Mouse (Mus musculus): ENCODE data around the gene Igfbp2. TPM values are rescaled to one million over a fixed set of nuclear protein-coding genes. Genes with fewer than 3 reads are reported as not detected.

Igfbp2 gene
- polyA plus RNA-seq (2014; fragmentation: Nextera tagmentation; extraction: Ambion mirVana): 443 and 473 TPM in 2 replicates

- peaks cover 22% of the 10 kb centered on the region for H3K4me1 ChIP-seq (replicated peaks; ENCODE audit: control insufficient read depth, insufficient read depth, low read length)
- no peaks in the 10 kb centered on the region for H3K9me3 ChIP-seq (ENCODE audit: control insufficient read depth, low read length)
- peak within 1 kb of the TSS; percentile 88 for H3K27ac ChIP-seq
- WGBS: under 1% methylated on average over 49 of the region's 58 CpGs
- H3K4me2 ChIP-seq (replicated peaks): peak within 1 kb of the TSS; percentile 94
- peak; percentile 84 for ATAC-seq (ENCODE audit: low FRiP score)
- no peaks in the 10 kb centered on the region for H3K27me3 ChIP-seq (ENCODE audit: control insufficient read depth, insufficient read depth, low read length)
- H3K9ac ChIP-seq: peak within 1 kb of the TSS; percentile 92
- DNase-seq (ENCODE audit: low spot score): peak; percentile 65
- H3K4me3 ChIP-seq (replicated peaks; ENCODE audit: low read length): peak within 1 kb of the TSS; percentile 84
- no peaks in the 10 kb centered on the region for H3K36me3 ChIP-seq (replicated peaks; ENCODE audit: control insufficient read depth, insufficient read depth)
Observed at GRCm38 (mm10) chr1:72823751-72824706, at the start of gene Igfbp2. Gene Igfbp2, plus strand, starts transcription at chr1:72824503.

- Histone ChIP-seq H3K9ac (no peak overlapping the region), H3K27me3 (ENCODE audit: control insufficient read depth, insufficient read depth, low read length) (no peaks in the 10 kb centered on the region), H3K4me3 (replicated peaks; ENCODE audit: low read length) (no peak overlapping the region), H3K4me2 (replicated peaks) (no peak overlapping the region), H3K27ac (no peak overlapping the region), H3K36me3 (replicated peaks; ENCODE audit: control insufficient read depth, insufficient read depth) (no peaks in the 10 kb centered on the region), H3K9me3 (ENCODE audit: control insufficient read depth, low read length) (no peaks in the 10 kb centered on the region), H3K4me1 (replicated peaks; ENCODE audit: control insufficient read depth, insufficient read depth, low read length) (0 out of 2 replicates have a peak, but pooled peaks cover 3% of the 10 kb centered on the region)
- no peak for DNase-seq (ENCODE audit: low spot score)
- no peak for ATAC-seq (ENCODE audit: low FRiP score)
- WGBS: 26% methylated on average over 6 of the region's 6 CpGs
Observed at GRCm38 (mm10) chr1:72778789-72779188, 45.5 kb upstream of the Igfbp2 start.

- 46% methylated on average over 7 of the region's 7 CpGs for WGBS
- Histone ChIP-seq H3K4me2 (replicated peaks) (no peak overlapping the region), H3K27me3 (ENCODE audit: control insufficient read depth, insufficient read depth, low read length) (no peaks in the 10 kb centered on the region), H3K4me3 (replicated peaks; ENCODE audit: low read length) (no peak overlapping the region), H3K36me3 (replicated peaks; ENCODE audit: control insufficient read depth, insufficient read depth) (no peaks in the 10 kb centered on the region), H3K27ac (no peak overlapping the region), H3K4me1 (replicated peaks; ENCODE audit: control insufficient read depth, insufficient read depth, low read length) (0 out of 2 replicates have a peak, but pooled peaks cover 3% of the 10 kb centered on the region), H3K9me3 (ENCODE audit: control insufficient read depth, low read length) (no peaks in the 10 kb centered on the region), H3K9ac (no peak overlapping the region)
- DNase-seq (ENCODE audit: low spot score) (no peak), ATAC-seq (ENCODE audit: low FRiP score) (no peak)
Observed at GRCm38 (mm10) chr1:72780720-72781119, 43.6 kb upstream of the Igfbp2 start.

GRCm38 (mm10) chr1:72783341-72783740, 41.0 kb upstream of the Igfbp2 start:
- 77% methylated on average over 2 of the region's 2 CpGs for WGBS
- no peak overlapping the region for H3K9ac ChIP-seq
- ATAC-seq (ENCODE audit: low FRiP score): no peak

GRCm38 (mm10) chr1:72784018-72784417, 40.3 kb upstream of the Igfbp2 start:
- H3K9ac ChIP-seq: no peak overlapping the region
- 0 out of 2 replicates have a peak, but pooled peaks cover 3% of the 10 kb centered on the region for H3K4me1 ChIP-seq (replicated peaks; ENCODE audit: control insufficient read depth, insufficient read depth, low read length)
- no peak overlapping the region for H3K4me2 ChIP-seq (replicated peaks)
- H3K27me3 ChIP-seq (ENCODE audit: control insufficient read depth, insufficient read depth, low read length): no peaks in the 10 kb centered on the region
- DNase-seq (ENCODE audit: low spot score) (no peak), ATAC-seq (ENCODE audit: low FRiP score) (no peak)
- 26% methylated on average over 7 of the region's 7 CpGs for WGBS
- no peak overlapping the region for H3K27ac ChIP-seq
- H3K4me3 ChIP-seq (replicated peaks; ENCODE audit: low read length): no peak overlapping the region
- H3K36me3 ChIP-seq (replicated peaks; ENCODE audit: control insufficient read depth, insufficient read depth): no peaks in the 10 kb centered on the region
- H3K9me3 ChIP-seq (ENCODE audit: control insufficient read depth, low read length): no peaks in the 10 kb centered on the region

More at GRCm38 (mm10) chr1:72783341-72783740, 41.0 kb upstream of the Igfbp2 start:
- H3K4me1 ChIP-seq (replicated peaks; ENCODE audit: control insufficient read depth, insufficient read depth, low read length): 0 out of 2 replicates have a peak, but pooled peaks cover 3% of the 10 kb centered on the region
- DNase-seq (ENCODE audit: low spot score): no peak
- no peaks in the 10 kb centered on the region for H3K9me3 ChIP-seq (ENCODE audit: control insufficient read depth, low read length)
- H3K27ac ChIP-seq: no peak overlapping the region
- H3K4me2 ChIP-seq (replicated peaks): no peak overlapping the region
- no peaks in the 10 kb centered on the region for H3K36me3 ChIP-seq (replicated peaks; ENCODE audit: control insufficient read depth, insufficient read depth)
- H3K4me3 ChIP-seq (replicated peaks; ENCODE audit: low read length): no peak overlapping the region
- H3K27me3 ChIP-seq (ENCODE audit: control insufficient read depth, insufficient read depth, low read length): no peaks in the 10 kb centered on the region

GRCm38 (mm10) chr1:72790670-72791069, 33.6 kb upstream of the Igfbp2 start:
- H3K9ac ChIP-seq: no peak overlapping the region
- WGBS: 48% methylated on average over 3 of the region's 3 CpGs
- no peaks in the 10 kb centered on the region for H3K4me1 ChIP-seq (replicated peaks; ENCODE audit: control insufficient read depth, insufficient read depth, low read length)
- no peak overlapping the region for H3K4me2 ChIP-seq (replicated peaks)
- no peak overlapping the region for H3K4me3 ChIP-seq (replicated peaks; ENCODE audit: low read length)
- no peak for ATAC-seq (ENCODE audit: low FRiP score)
- no peak for DNase-seq (ENCODE audit: low spot score)
- no peak overlapping the region for H3K27ac ChIP-seq
- H3K36me3 ChIP-seq (replicated peaks; ENCODE audit: control insufficient read depth, insufficient read depth): no peaks in the 10 kb centered on the region
- no peaks in the 10 kb centered on the region for H3K27me3 ChIP-seq (ENCODE audit: control insufficient read depth, insufficient read depth, low read length)
- no peaks in the 10 kb centered on the region for H3K9me3 ChIP-seq (ENCODE audit: control insufficient read depth, low read length)

- Histone ChIP-seq H3K4me3 (replicated peaks; ENCODE audit: low read length) (no peak overlapping the region), H3K4me1 (replicated peaks; ENCODE audit: control insufficient read depth, insufficient read depth, low read length) (no peaks in the 10 kb centered on the region), H3K9me3 (ENCODE audit: control insufficient read depth, low read length) (no peaks in the 10 kb centered on the region), H3K27ac (no peak overlapping the region), H3K27me3 (ENCODE audit: control insufficient read depth, insufficient read depth, low read length) (no peaks in the 10 kb centered on the region), H3K4me2 (replicated peaks) (no peak overlapping the region), H3K9ac (no peak overlapping the region), H3K36me3 (replicated peaks; ENCODE audit: control insufficient read depth, insufficient read depth) (no peaks in the 10 kb centered on the region)
- no peak for ATAC-seq (ENCODE audit: low FRiP score)
- DNase-seq (ENCODE audit: low spot score): no peak
Observed at GRCm38 (mm10) chr1:72791743-72792142, 32.6 kb upstream of the Igfbp2 start.

GRCm38 (mm10) chr1:72792262-72792661, 32.0 kb upstream of the Igfbp2 start:
- Histone ChIP-seq H3K4me3 (replicated peaks; ENCODE audit: low read length) (no peak overlapping the region), H3K9ac (no peak overlapping the region), H3K4me1 (replicated peaks; ENCODE audit: control insufficient read depth, insufficient read depth, low read length) (no peaks in the 10 kb centered on the region), H3K36me3 (replicated peaks; ENCODE audit: control insufficient read depth, insufficient read depth) (no peaks in the 10 kb centered on the region), H3K27me3 (ENCODE audit: control insufficient read depth, insufficient read depth, low read length) (no peaks in the 10 kb centered on the region), H3K9me3 (ENCODE audit: control insufficient read depth, low read length) (no peaks in the 10 kb centered on the region), H3K4me2 (replicated peaks) (no peak overlapping the region), H3K27ac (no peak overlapping the region)
- WGBS: 48% methylated on average over 1 of the region's 1 CpGs
- ATAC-seq (ENCODE audit: low FRiP score): no peak
- no peak for DNase-seq (ENCODE audit: low spot score)

GRCm38 (mm10) chr1:72793230-72793629, 31.1 kb upstream of the Igfbp2 start:
- Histone ChIP-seq H3K27me3 (ENCODE audit: control insufficient read depth, insufficient read depth, low read length) (no peaks in the 10 kb centered on the region), H3K4me3 (replicated peaks; ENCODE audit: low read length) (no peak overlapping the region), H3K27ac (no peak overlapping the region), H3K9ac (no peak overlapping the region), H3K4me2 (replicated peaks) (no peak overlapping the region), H3K4me1 (replicated peaks; ENCODE audit: control insufficient read depth, insufficient read depth, low read length) (no peaks in the 10 kb centered on the region), H3K9me3 (ENCODE audit: control insufficient read depth, low read length) (no peaks in the 10 kb centered on the region), H3K36me3 (replicated peaks; ENCODE audit: control insufficient read depth, insufficient read depth) (no peaks in the 10 kb centered on the region)
- ATAC-seq (ENCODE audit: low FRiP score): no peak
- DNase-seq (ENCODE audit: low spot score): no peak

Measured in hindbrain, embryonic 14.5 days (tissue).